Mouse (Mus musculus): Measurements from ENCODE around the gene Atm.
A peak's percentile ranks its signal among the peaks of the same experiment; 100 is the strongest.

DNA sequence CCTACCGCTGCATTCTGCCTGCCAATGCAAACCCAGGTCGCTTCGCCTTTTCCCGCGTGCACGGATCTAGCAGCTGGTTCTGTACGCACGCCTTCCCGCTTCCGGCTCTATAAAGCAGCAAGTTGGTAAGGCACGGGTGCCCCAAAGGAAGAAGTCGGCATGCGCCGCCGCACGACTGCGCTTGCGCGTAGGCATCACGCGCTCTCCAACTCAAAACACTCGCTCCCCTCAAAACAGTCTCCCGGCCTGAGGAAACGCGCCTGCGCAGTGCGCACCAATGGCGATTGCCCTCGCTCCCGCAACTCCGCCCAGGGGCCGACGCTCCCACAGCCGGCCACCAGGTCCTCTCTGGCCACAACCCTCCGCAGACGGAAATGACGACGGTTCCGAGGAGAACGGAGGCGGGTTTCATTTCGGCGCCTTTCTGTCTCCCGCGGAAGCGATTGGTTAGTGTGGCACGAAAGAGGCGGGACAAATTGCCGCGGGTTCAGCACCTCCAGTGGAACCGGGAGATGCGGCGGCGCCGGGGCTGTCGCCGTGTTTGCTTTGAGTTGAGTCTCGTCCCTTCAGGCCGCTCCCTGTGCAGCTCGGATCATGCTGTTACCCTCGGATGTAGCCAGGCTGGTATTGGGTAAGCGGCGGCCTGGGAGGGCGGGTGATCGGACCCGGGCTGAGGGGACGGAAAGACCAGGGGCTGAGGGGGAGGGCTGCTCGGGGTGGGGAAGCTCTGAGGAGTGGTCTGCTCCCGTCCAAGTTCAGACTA is at the start of gene Atm, which contains the start of gene Npat:
- peak; percentile 67 for TF ChIP-seq CTCF (IDR thresholded peaks at IDR 0.05)
- TF ChIP-seq POLR2A (IDR thresholded peaks at IDR 0.05; ENCODE audit: insufficient read depth, low read depth, low read length), result peak; percentile 71

Data from heart, adult 2 months (tissue).